ENCODE assay signal across 9 mouse cellular contexts in genomic region chr11:94832246-94832985, GRCm38 (mm10). TPM values are rescaled to one million over a fixed set of nuclear protein-coding genes. Genes with fewer than 3 reads are reported as not detected.
DNase-seq lines count a peak whose midpoint lies in the region; ATAC-seq and TF ChIP-seq lines count a peak whose summit lies in the region.
"Had no signal": no experiment of that assay in that cellular context is flagged by ENCODE, and none has a peak within 500 bp of the region (broad histone marks: within the 10 kb centered on the region; RNA-seq: fewer than 3 reads in every experiment).

No protein-coding gene starts in this region.

- WGBS in forebrain, embryonic 14.5 days: 26% methylated on average over 13 of the region's 13 CpGs
- WGBS in forebrain, embryonic 12.5 days: 29% methylated on average over 13 of the region's 13 CpGs
- 24% methylated on average over 13 of the region's 13 CpGs for WGBS in heart, embryonic 10.5 days
- 29% methylated on average over 13 of the region's 13 CpGs for WGBS in stomach, postnatal 0 days

- 0 out of 2 replicates have a peak, but pooled peaks cover 2% of the 10 kb centered on the region for H3K9me3 ChIP-seq in forebrain, embryonic 14.5 days (replicated peaks; ENCODE audit: control insufficient read depth, low read length)
- 0 out of 2 replicates have a peak, but pooled peaks cover 2% of the 10 kb centered on the region for H3K9me3 ChIP-seq in forebrain, embryonic 12.5 days
- no peaks in the 10 kb centered on the region for H3K9me3 ChIP-seq in heart, embryonic 10.5 days
- H3K9me3 ChIP-seq in stomach, postnatal 0 days (ENCODE audit: control insufficient read depth, low read length): no peaks in the 10 kb centered on the region

- no peak overlapping the region for H3K4me3 ChIP-seq in forebrain, embryonic 14.5 days (ENCODE audit: low read depth, low read length)
- H3K4me3 ChIP-seq in forebrain, embryonic 12.5 days (replicated peaks): no peak overlapping the region
- H3K4me3 ChIP-seq in heart, embryonic 10.5 days: no peak overlapping the region
- H3K4me3 ChIP-seq in left cerebral cortex, adult 2 months: no peak overlapping the region
- no peak overlapping the region for H3K4me3 ChIP-seq in stomach, postnatal 0 days (ENCODE audit: low read depth, low read length)
- H3K4me3 ChIP-seq: megakaryocyte, embryonic 14.5 days had no signal

- DNase-seq in forebrain, embryonic 14.5 days (ENCODE audit: low spot score): peak; percentile 60
- peak; percentile 74 for DNase-seq in R1 (ENCODE audit: low read depth, low spot score)
- DNase-seq in cerebellum, postnatal 25 days: peak; percentile 65 to 82
- DNase-seq in heart, embryonic 10.5 days (ENCODE audit: low spot score): peak; percentile 81
- DNase-seq in left cerebral cortex, adult 2 months (ENCODE audit: extremely low spot score in 1 of 2, low spot score in 2 of 2): peak; percentile 36 to 63
- DNase-seq in stomach, postnatal 0 days (ENCODE audit: low spot score): peak; percentile 74

- H3K4me2 ChIP-seq in forebrain, embryonic 14.5 days (ENCODE audit: low read length): no peak overlapping the region
- H3K4me2 ChIP-seq in forebrain, embryonic 12.5 days: no peak overlapping the region
- H3K4me2 ChIP-seq in stomach, postnatal 0 days (replicated peaks; ENCODE audit: low read depth): no peak overlapping the region

- no peaks in the 10 kb centered on the region for H3K27me3 ChIP-seq in forebrain, embryonic 14.5 days (replicated peaks; ENCODE audit: control insufficient read depth, insufficient read depth, low read length)
- no peaks in the 10 kb centered on the region for H3K27me3 ChIP-seq in forebrain, embryonic 12.5 days
- peaks cover 13% of the 10 kb centered on the region for H3K27me3 ChIP-seq in heart, embryonic 10.5 days (ENCODE audit: insufficient read depth, poor library complexity, severe bottlenecking)
- no peaks in the 10 kb centered on the region for H3K27me3 ChIP-seq in stomach, postnatal 0 days (ENCODE audit: control insufficient read depth, insufficient read depth, low read length)

- intact Hi-C loops in left cerebral cortex, adult 2 months (cut with DNase I): loop anchor here (1.0 kb wide), 1 partner anchor 105 kb away; no protein-coding TSS in a partner anchor

- H3K9ac ChIP-seq in forebrain, embryonic 14.5 days (ENCODE audit: low read length): no peak overlapping the region
- no peak overlapping the region for H3K9ac ChIP-seq in forebrain, embryonic 12.5 days
- no peak overlapping the region for H3K9ac ChIP-seq in stomach, postnatal 0 days (ENCODE audit: low read length)

- no peaks in the 10 kb centered on the region for H3K4me1 ChIP-seq in forebrain, embryonic 14.5 days (ENCODE audit: control insufficient read depth, insufficient read depth, low read length)
- no peaks in the 10 kb centered on the region for H3K4me1 ChIP-seq in forebrain, embryonic 12.5 days
- no peaks in the 10 kb centered on the region for H3K4me1 ChIP-seq in heart, embryonic 10.5 days
- no peaks in the 10 kb centered on the region for H3K4me1 ChIP-seq in stomach, postnatal 0 days (replicated peaks; ENCODE audit: control insufficient read depth, insufficient read depth)
- H3K4me1 ChIP-seq: megakaryocyte, embryonic 14.5 days had no signal

- no peak for TF ChIP-seq EP300 in stomach, postnatal 0 days (optimal IDR thresholded peaks at IDR 0.05)

- TF ChIP-seq CTCF in left cerebral cortex, adult 2 months (IDR thresholded peaks at IDR 0.05): peak; percentile 82
- peak; percentile 87 for TF ChIP-seq CTCF in stomach, postnatal 0 days (IDR thresholded peaks at IDR 0.05; ENCODE audit: low read depth)

- H3K36me3 ChIP-seq in forebrain, embryonic 14.5 days (ENCODE audit: control insufficient read depth, insufficient read depth, low read length): no peaks in the 10 kb centered on the region
- H3K36me3 ChIP-seq in forebrain, embryonic 12.5 days (replicated peaks): no peaks in the 10 kb centered on the region
- H3K36me3 ChIP-seq in heart, embryonic 10.5 days: no peaks in the 10 kb centered on the region
- no peaks in the 10 kb centered on the region for H3K36me3 ChIP-seq in stomach, postnatal 0 days (ENCODE audit: control insufficient read depth, insufficient read depth, low read length)

- ATAC-seq in forebrain, embryonic 14.5 days: no peak
- no peak for ATAC-seq in forebrain, embryonic 12.5 days (ENCODE audit: low FRiP score)
- 0 out of 2 replicates have a peak, but pooled peaks have one; percentile 35 for ATAC-seq in monocyte, adult 5-6 weeks (replicated peaks; ENCODE audit: insufficient number of reproducible peaks, low FRiP score, low TSS enrichment, poor library complexity, severe bottlenecking)
- ATAC-seq in stomach, postnatal 0 days (ENCODE audit: low FRiP score, low TSS enrichment): peak; percentile 68; the same call in 1 of the 2 replicates

- no peak overlapping the region for H3K27ac ChIP-seq in forebrain, embryonic 14.5 days (ENCODE audit: low read depth, low read length)
- no peak overlapping the region for H3K27ac ChIP-seq in forebrain, embryonic 12.5 days
- H3K27ac ChIP-seq in heart, embryonic 10.5 days: no peak overlapping the region
- no peak overlapping the region for H3K27ac ChIP-seq in left cerebral cortex, adult 2 months
- no peak overlapping the region for H3K27ac ChIP-seq in stomach, postnatal 0 days (replicated peaks)

RNA-seq across cellular contexts. Expression of gene Tmem92, which starts 49.9 kb away (rescaled TPM):
- not detected in 2 replicates for polyA plus RNA-seq in forebrain, embryonic 14.5 days (2014; fragmentation: Nextera tagmentation; extraction: Ambion mirVana)
- not detected in 2 replicates for polyA plus RNA-seq in forebrain, embryonic 12.5 days (2016; fragmentation: Nextera tagmentation; extraction: Ambion mirVana)
- polyA plus RNA-seq in heart, embryonic 10.5 days (2016; fragmentation: Nextera tagmentation; extraction: Ambion mirVana): not detected in 2 replicates
- total RNA-seq in left cerebral cortex, adult 2 months (2021): not detected
- total RNA-seq in monocyte, adult 5-6 weeks (2017): not detected in 3 replicates
- not detected in 2 replicates for polyA plus RNA-seq in stomach, postnatal 0 days (2015; fragmentation: Nextera tagmentation; extraction: Ambion mirVana)

Comparison
In these comparisons a context has a peak if more than half of its experiments do, and no peak if none do; other contexts are left out.
1. ATAC-seq: peak in monocyte, adult 5-6 weeks (single experiment) and stomach, postnatal 0 days (single experiment); none in forebrain, embryonic 14.5 days (single experiment) and forebrain, embryonic 12.5 days (single experiment).
2. Peak in every context shown above with its lines, with median percentiles within 50 percentile points of each other: DNase-seq.